Comparison of ENCODE assay signal across 10 mouse cellular contexts in the genomic region with DNA sequence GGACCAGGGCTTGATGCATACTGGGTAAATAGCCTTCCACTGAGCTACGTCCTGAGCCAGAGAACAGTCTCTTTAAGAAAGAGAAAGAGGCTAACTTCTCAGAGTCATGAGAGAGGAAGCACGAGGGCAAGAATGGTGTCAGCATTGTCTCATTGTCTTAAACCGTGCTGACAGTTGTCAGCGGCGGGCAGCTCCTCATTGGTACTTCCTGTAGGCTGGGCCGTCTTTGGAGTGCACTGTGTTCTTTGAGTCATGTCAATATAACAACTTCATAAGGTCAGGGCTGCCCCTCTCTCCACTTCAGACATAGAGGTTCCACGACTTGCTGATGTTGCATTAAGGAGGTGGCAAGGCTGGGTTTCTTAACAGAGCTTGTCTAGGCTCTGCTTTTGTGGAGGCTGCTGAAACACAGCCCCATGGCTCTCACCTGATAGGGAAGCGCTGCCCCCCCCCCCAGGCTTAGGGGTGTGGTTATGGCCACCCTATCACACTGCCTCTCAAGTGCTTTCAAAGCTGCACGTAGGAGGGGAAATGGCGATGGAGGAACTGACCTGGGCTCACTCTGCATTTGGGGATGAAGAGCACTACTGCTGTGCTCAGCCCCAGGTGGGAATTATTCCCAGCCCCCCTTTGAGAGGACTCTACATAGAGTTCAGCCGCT. TPM values are rescaled to one million over a fixed set of nuclear protein-coding genes. Genes with fewer than 3 reads are reported as not detected.
A peak's percentile ranks its signal among the peaks of the same experiment; 100 is the strongest.
DNase-seq lines count a peak whose midpoint lies in the region; ATAC-seq and TF ChIP-seq lines count a peak whose summit lies in the region.
"Had no signal": no experiment of that assay in that cellular context is flagged by ENCODE, and none has a peak within 500 bp of the region (broad histone marks: within the 10 kb centered on the region; RNA-seq: fewer than 3 reads in every experiment).

No protein-coding gene starts in this region.

- ATAC-seq in limb, embryonic 11.5 days (ENCODE audit: insufficient number of reproducible peaks, low FRiP score, low TSS enrichment, low read depth): 0 out of 2 replicates have a peak, but pooled peaks have one; percentile 26
- ATAC-seq in midbrain, embryonic 13.5 days: 0 out of 2 replicates have a peak, but pooled peaks have one; percentile 48
- no peak for ATAC-seq in midbrain, postnatal 0 days (ENCODE audit: low FRiP score)
- ATAC-seq in common myeloid progenitor, adult 5-6 weeks (replicated peaks; ENCODE audit: low read depth, poor library complexity, severe bottlenecking): peak; percentile 24

- no peaks in the 10 kb centered on the region for H3K9me3 ChIP-seq in limb, embryonic 11.5 days (ENCODE audit: control insufficient read depth, low read length)
- no peaks in the 10 kb centered on the region for H3K9me3 ChIP-seq in limb, embryonic 10.5 days (replicated peaks)
- H3K9me3 ChIP-seq in midbrain, embryonic 13.5 days: no peaks in the 10 kb centered on the region
- no peaks in the 10 kb centered on the region for H3K9me3 ChIP-seq in midbrain, postnatal 0 days (ENCODE audit: low read length)

- peak; percentile 20 for DNase-seq in limb, embryonic 11.5 days (ENCODE audit: low spot score)
- no peak for DNase-seq in limb, embryonic 10.5 days (ENCODE audit: low spot score)
- DNase-seq in midbrain, postnatal 0 days (ENCODE audit: low spot score): no peak
- DNase-seq in CD4-positive helper T cell, adult 2 months (ENCODE audit: low read depth, low spot score): peak; percentile 20
- DNase-seq in kidney, adult 18-20 months: no peak
- no peak for DNase-seq in kidney, postnatal 25 days

- no peak overlapping the region for H3K27ac ChIP-seq in limb, embryonic 11.5 days (replicated peaks; ENCODE audit: low read depth, low read length)
- H3K27ac ChIP-seq in limb, embryonic 10.5 days: no peak overlapping the region
- no peak overlapping the region for H3K27ac ChIP-seq in midbrain, embryonic 13.5 days
- no peak overlapping the region for H3K27ac ChIP-seq in midbrain, postnatal 0 days (ENCODE audit: low read depth, low read length)

- H3K4me2 ChIP-seq in limb, embryonic 11.5 days (ENCODE audit: low read depth, severe bottlenecking): no peak overlapping the region
- H3K4me2 ChIP-seq in midbrain, embryonic 13.5 days (replicated peaks): no peak overlapping the region
- no peak overlapping the region for H3K4me2 ChIP-seq in midbrain, postnatal 0 days (ENCODE audit: low read depth, low read length, poor library complexity, severe bottlenecking)

- H3K36me3 ChIP-seq in limb, embryonic 11.5 days (ENCODE audit: control insufficient read depth, insufficient read depth, low read length): no peaks in the 10 kb centered on the region
- H3K36me3 ChIP-seq in limb, embryonic 10.5 days: no peaks in the 10 kb centered on the region
- no peaks in the 10 kb centered on the region for H3K36me3 ChIP-seq in midbrain, embryonic 13.5 days
- no peaks in the 10 kb centered on the region for H3K36me3 ChIP-seq in midbrain, postnatal 0 days (ENCODE audit: insufficient read depth, low read length)

- H3K27me3 ChIP-seq in limb, embryonic 11.5 days (ENCODE audit: control insufficient read depth, insufficient read depth, low read length): no peaks in the 10 kb centered on the region; the same call in 1 of the 2 replicates
- H3K27me3 ChIP-seq in limb, embryonic 10.5 days (ENCODE audit: low read depth, poor library complexity, severe bottlenecking): peaks cover 48% of the 10 kb centered on the region
- H3K27me3 ChIP-seq in midbrain, embryonic 13.5 days: peaks cover 52% of the 10 kb centered on the region
- H3K27me3 ChIP-seq in midbrain, postnatal 0 days (ENCODE audit: insufficient read depth, low read length): peaks cover 16% of the 10 kb centered on the region

- H3K4me1 ChIP-seq in limb, embryonic 11.5 days (ENCODE audit: control insufficient read depth, insufficient read depth, low read length): no peaks in the 10 kb centered on the region
- H3K4me1 ChIP-seq in limb, embryonic 10.5 days: no peaks in the 10 kb centered on the region
- H3K4me1 ChIP-seq in midbrain, embryonic 13.5 days (replicated peaks): no peaks in the 10 kb centered on the region
- no peaks in the 10 kb centered on the region for H3K4me1 ChIP-seq in midbrain, postnatal 0 days (ENCODE audit: insufficient read depth, low read length)

- no peak overlapping the region for H3K9ac ChIP-seq in limb, embryonic 11.5 days (ENCODE audit: low read length)
- no peak overlapping the region for H3K9ac ChIP-seq in midbrain, embryonic 13.5 days (replicated peaks)
- no peak overlapping the region for H3K9ac ChIP-seq in midbrain, postnatal 0 days (replicated peaks; ENCODE audit: low read length, poor library complexity, severe bottlenecking)
- H3K9ac ChIP-seq: forebrain, postnatal 0 days had no signal

- 64% methylated on average over 11 of the region's 11 CpGs for WGBS in limb, embryonic 11.5 days
- WGBS in limb, embryonic 10.5 days: 72% methylated on average over 11 of the region's 11 CpGs
- 63% methylated on average over 11 of the region's 11 CpGs for WGBS in midbrain, embryonic 13.5 days
- WGBS in midbrain, postnatal 0 days: 65% methylated on average over 11 of the region's 11 CpGs

- no peak overlapping the region for H3K4me3 ChIP-seq in limb, embryonic 11.5 days (ENCODE audit: low read depth, low read length)
- no peak overlapping the region for H3K4me3 ChIP-seq in limb, embryonic 10.5 days
- H3K4me3 ChIP-seq in midbrain, embryonic 13.5 days (replicated peaks): no peak overlapping the region
- no peak overlapping the region for H3K4me3 ChIP-seq in midbrain, postnatal 0 days (ENCODE audit: low read depth, low read length)

- no peak for TF ChIP-seq CTCF in midbrain, postnatal 0 days (IDR thresholded peaks at IDR 0.05)

RNA-seq across cellular contexts. Expression of gene Ntn1, which starts 6.8 kb away (rescaled TPM):
- 3.3 and 5.4 TPM in 2 replicates for polyA plus RNA-seq in limb, embryonic 11.5 days (2014; fragmentation: Nextera tagmentation; extraction: Ambion mirVana)
- 4.8 and 7.7 TPM in 2 replicates for polyA plus RNA-seq in limb, embryonic 10.5 days (2016; fragmentation: Nextera tagmentation; extraction: Ambion mirVana)
- 17.3 and 31.0 TPM in 2 replicates for polyA plus RNA-seq in midbrain, embryonic 13.5 days (2015; fragmentation: Nextera tagmentation; extraction: Ambion mirVana)
- 66.4 and 69.1 TPM in 2 replicates for total RNA-seq in midbrain, postnatal 0 days (2014; rRNA removed)
- polyA plus RNA-seq in midbrain, postnatal 0 days (2015; fragmentation: Nextera tagmentation; extraction: Ambion mirVana): 9.6 and 9.7 TPM in 2 replicates
- 0.24 TPM in 1 of 2 replicates, not detected in the other for total RNA-seq in common myeloid progenitor, adult 5-6 weeks (2017)
- total RNA-seq: hematopoietic stem cell, adult 5-6 weeks had no signal

RNA-seq across cellular contexts. Expression of gene Pik3r5, which starts 24.5 kb away (rescaled TPM):
- 1.2 and 1.7 TPM in 2 replicates for polyA plus RNA-seq in limb, embryonic 11.5 days (2014; fragmentation: Nextera tagmentation; extraction: Ambion mirVana)
- polyA plus RNA-seq in limb, embryonic 10.5 days (2016; fragmentation: Nextera tagmentation; extraction: Ambion mirVana): 1.3 and 1.5 TPM in 2 replicates
- polyA plus RNA-seq in midbrain, embryonic 13.5 days (2015; fragmentation: Nextera tagmentation; extraction: Ambion mirVana): 0.24 and 0.50 TPM in 2 replicates
- total RNA-seq in midbrain, postnatal 0 days (2014; rRNA removed): 1.0 and 1.4 TPM in 2 replicates
- 0.23 and 0.52 TPM in 2 replicates for polyA plus RNA-seq in midbrain, postnatal 0 days (2015; fragmentation: Nextera tagmentation; extraction: Ambion mirVana)
- 3.3 and 3.6 TPM in 2 replicates for total RNA-seq in common myeloid progenitor, adult 5-6 weeks (2017)

Comparison
In these comparisons a context has a peak if more than half of its experiments do, and no peak if none do; other contexts are left out.
1. DNase-seq: peak in limb, embryonic 11.5 days (single experiment) and CD4-positive helper T cell, adult 2 months (single experiment); none in limb, embryonic 10.5 days (single experiment), midbrain, postnatal 0 days (single experiment), kidney, adult 18-20 months (single experiment) and kidney, postnatal 25 days (0 of 2).